Mouse (Mus musculus) lung, embryonic 16.5 days (tissue): ENCODE results near the gene Polr2h. TPM values are rescaled to one million over a fixed set of nuclear protein-coding genes. Genes with fewer than 3 reads are reported as not detected.

Source experiments
- ATAC-seq: fragments of 200-750 bp; cut with Nextera tagmentation; 2 replicates; pipeline ENCODE4 v1.8.0; 2017; ENCODE audit warnings: low read depth, mild to moderate bottlenecking, moderate library complexity
- H3K27ac ChIP-seq: fragments of 300-500 bp; sonication (generic); 2 replicates; pipeline ENCODE4 v1.5.1; 2014; ENCODE audit warnings: mild to moderate bottlenecking, control low read depth, low read length
- H3K27me3 ChIP-seq: fragments of 300-500 bp; sonication (generic); 2 replicates; pipeline ENCODE4 v1.6.1; 2014; ENCODE audit warnings: low read depth, low read length, mixed read lengths; ENCODE audit not compliant: control insufficient read depth, insufficient read depth
- H3K36me3 ChIP-seq: fragments of 300-500 bp; sonication (generic); 2 replicates; pipeline ENCODE4 v1.6.1; 2014; ENCODE audit warnings: low read length; ENCODE audit not compliant: control insufficient read depth, insufficient read depth
- H3K4me1 ChIP-seq: fragments of 300-500 bp; sonication (generic); replicated peaks from 2 replicates; pipeline ENCODE4 v1.6.1; 2014; ENCODE audit warnings: low read length, mixed read lengths; ENCODE audit not compliant: control insufficient read depth, insufficient read depth
- H3K4me2 ChIP-seq: fragments of 300-500 bp; sonication (generic); 2 replicates; pipeline ENCODE4 v1.6.1; 2014; ENCODE audit warnings: low read depth, low read length, control low read depth
- H3K4me3 ChIP-seq: fragments of 300-500 bp; sonication (generic); 2 replicates; pipeline ENCODE4 v1.5.1; 2014; ENCODE audit warnings: mild to moderate bottlenecking, low read length, control low read depth
- H3K9ac ChIP-seq: fragments of 300-500 bp; sonication (generic); 2 replicates; pipeline ENCODE4 v1.6.1; 2014; ENCODE audit warnings: low read length, control low read depth
- H3K9me3 ChIP-seq: fragments of 300-500 bp; sonication (generic); 2 replicates; pipeline ENCODE4 v1.6.1; 2016; ENCODE audit warnings: low read length; ENCODE audit not compliant: control insufficient read depth
- WGBS: fragments of 180-500 bp; shearing (Covaris S2); extraction: QIAGEN DNeasy Blood & Tissue Kit; methylation state at CpG from one replicate; pipeline ENCODE4 v1.1.7; 2014; 5-methylcytosine and 5-hydroxymethylcytosine counted together
- polyA plus RNA-seq: library from polyadenylated mRNA; unstranded; fragments of >200 nt; fragmentation: Nextera tagmentation; extraction: Ambion mirVana; gene quantifications from 2 replicates; pipeline ENCODE4 v1.2.1, GENCODE M21; 2015

Gene Polr2h
- polyA plus RNA-seq, 1 experiment from 2014 or later: 74.3 TPM

DNA sequence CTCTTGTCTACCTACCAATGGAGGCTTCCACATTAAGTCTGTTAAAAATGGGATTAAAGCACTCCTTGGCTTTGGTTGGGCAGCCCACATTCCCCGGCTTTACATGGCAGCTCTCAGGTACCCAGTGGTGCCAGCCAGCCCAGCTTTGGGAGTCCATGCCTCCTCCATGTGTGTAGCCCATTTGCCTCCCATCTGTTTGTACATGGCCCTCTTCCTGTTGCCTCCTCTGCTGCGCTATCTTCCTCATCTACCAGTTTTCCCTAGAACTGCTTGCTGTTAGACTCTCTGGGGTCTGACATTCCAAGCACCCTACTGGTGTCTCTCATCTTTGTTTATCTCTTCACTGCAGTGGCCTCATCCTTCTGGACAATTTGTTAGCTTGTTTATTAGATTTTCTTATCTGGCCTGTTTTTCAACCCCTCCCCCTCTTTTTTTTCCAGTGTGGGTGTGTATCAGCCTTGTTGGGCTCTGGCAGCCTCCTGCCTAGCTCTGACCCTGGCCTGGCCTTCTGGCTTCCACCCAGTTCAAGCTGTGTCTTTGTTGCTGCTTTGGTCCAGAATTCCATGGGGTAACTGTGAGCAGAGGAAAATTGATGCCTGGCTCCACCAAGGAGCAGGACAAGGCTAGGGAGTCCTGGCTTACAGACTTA, 10.9 kb upstream of the Polr2h start:
- no peak for ATAC-seq
- H3K36me3 ChIP-seq: peaks cover 2% of the 10 kb centered on the region
- H3K4me1 ChIP-seq: peaks cover 9% of the 10 kb centered on the region
- no peak overlapping the region for H3K27ac ChIP-seq
- no peak overlapping the region for H3K4me2 ChIP-seq
- 84% methylated on average over 2 of the region's 2 CpGs for WGBS
- H3K4me3 ChIP-seq: no peak overlapping the region
- H3K27me3 ChIP-seq: no peaks in the 10 kb centered on the region
- H3K9me3 ChIP-seq: no peaks in the 10 kb centered on the region
- H3K9ac ChIP-seq: no peak overlapping the region

DNA sequence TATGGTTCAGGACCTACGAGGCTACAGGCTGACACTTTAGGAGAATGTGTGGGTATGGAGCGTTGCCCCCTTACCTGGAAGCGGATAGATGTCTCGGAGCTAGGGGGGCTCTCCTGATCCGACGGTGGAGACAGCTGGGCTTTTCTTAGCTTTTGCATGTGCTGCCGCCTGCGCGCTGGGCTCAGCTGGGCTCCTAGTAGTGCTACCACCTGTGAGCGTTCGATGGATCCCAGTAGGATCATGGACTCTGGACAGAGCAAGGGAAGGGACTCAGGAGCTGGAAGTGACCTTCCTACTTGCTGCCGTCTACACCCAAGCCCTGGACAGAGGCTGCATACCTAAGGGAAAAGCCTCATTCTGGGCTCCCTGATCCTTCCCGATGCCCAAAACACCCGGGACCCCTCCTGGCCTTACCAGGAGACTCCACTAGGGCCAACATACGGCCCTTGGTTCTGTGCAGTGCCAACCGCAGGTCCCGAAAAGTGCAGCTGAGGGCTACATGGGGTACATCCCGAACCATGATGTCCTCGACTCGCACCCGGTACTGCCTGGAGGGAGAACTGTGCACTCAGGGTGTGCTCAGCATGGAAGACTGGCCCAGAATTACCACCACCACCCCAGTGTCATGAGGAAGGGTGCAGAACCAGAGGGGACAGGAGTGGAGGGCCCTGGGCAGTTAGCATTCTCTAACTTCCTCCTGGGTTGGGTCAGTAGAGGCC, 9.1 kb upstream of the Polr2h start:
- H3K36me3 ChIP-seq: peaks cover 2% of the 10 kb centered on the region
- WGBS: 91% methylated on average over 21 of the region's 21 CpGs

DNA sequence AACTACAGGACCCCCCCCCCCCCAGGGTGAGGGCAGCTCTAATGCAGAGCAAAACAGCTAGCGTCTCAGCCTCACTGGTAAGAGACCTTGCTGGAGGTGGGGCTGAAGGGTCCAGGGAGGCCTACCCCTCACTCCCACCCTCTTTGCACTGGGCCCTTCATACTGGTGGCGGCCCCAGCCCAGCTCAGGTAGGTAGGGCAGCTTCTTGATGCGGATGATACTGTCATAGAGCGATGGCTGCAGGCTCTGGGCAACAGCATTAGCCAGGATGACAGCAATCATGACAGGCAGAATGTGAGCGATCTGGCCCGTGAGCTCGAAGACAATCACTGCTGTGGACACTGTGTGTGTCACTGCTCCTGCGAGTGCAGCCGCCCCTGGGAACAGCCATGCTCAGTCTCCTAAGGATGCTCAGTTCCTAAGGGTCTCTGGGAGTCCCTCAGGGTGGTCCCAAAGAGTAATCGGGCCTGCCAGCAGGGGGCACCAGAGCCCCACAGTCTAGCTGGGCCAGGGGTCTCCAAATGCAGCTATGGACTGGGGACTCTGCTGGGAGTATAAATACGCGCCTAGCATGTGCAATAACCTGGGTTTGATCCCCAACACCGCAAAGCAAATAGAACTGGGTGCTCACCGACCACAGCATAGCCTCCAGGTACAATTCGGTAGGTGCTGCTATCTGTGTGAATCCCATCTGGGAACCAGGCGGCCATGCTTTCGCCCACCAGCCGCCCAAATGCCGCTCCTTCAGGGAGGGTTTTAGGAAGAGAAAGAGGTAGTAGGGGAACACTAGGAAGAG, 8.3 kb upstream of the Polr2h start:
- H3K4me2 ChIP-seq: no peak overlapping the region
- no peak overlapping the region for H3K9ac ChIP-seq
- H3K4me3 ChIP-seq: no peak overlapping the region
- H3K9me3 ChIP-seq: no peaks in the 10 kb centered on the region
- 76% methylated on average over 19 of the region's 19 CpGs for WGBS
- H3K36me3 ChIP-seq: peaks cover 2% of the 10 kb centered on the region
- H3K27ac ChIP-seq: no peak overlapping the region
- ATAC-seq: no peak
- no peaks in the 10 kb centered on the region; the same call in 1 of the 2 replicates for H3K4me1 ChIP-seq
- H3K27me3 ChIP-seq: no peaks in the 10 kb centered on the region

More for the DNA sequence above, 9.1 kb upstream of the Polr2h start:
- Histone ChIP-seq H3K4me3 (no peak overlapping the region), H3K27me3 (no peaks in the 10 kb centered on the region), H3K27ac (no peak overlapping the region), H3K9me3 (no peaks in the 10 kb centered on the region), H3K4me1 (no peaks in the 10 kb centered on the region; the same call in 1 of the 2 replicates), H3K9ac (no peak overlapping the region), H3K4me2 (no peak overlapping the region)
- ATAC-seq: no peak

DNA sequence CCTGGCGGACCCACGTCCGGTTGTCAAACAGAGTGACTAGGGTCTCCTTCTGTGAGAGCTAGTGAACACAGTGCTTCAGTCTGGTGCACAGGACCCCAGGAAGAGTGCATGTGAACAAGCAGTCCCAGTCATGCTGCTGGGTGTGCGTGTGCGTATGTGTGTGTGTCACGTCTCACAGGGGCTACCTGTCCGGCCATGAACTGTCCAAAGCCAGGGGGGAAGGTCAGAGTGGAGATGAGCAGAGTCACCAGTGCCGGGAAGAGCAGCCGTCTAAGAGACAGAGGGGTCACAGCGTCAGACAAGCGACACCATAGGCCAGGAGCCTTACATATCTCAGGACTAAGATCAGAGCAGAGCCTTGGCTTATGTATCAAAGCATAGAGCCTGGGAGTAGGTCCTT, 7.1 kb upstream of the Polr2h start:
- Histone ChIP-seq H3K9me3 (no peaks in the 10 kb centered on the region), H3K27me3 (no peaks in the 10 kb centered on the region), H3K4me1 (peaks cover 7% of the 10 kb centered on the region), H3K4me2 (no peak overlapping the region), H3K36me3 (peaks cover 2% of the 10 kb centered on the region), H3K9ac (no peak overlapping the region), H3K4me3 (no peak overlapping the region), H3K27ac (no peak overlapping the region)
- ATAC-seq: no peak
- 88% methylated on average over 11 of the region's 11 CpGs for WGBS

DNA sequence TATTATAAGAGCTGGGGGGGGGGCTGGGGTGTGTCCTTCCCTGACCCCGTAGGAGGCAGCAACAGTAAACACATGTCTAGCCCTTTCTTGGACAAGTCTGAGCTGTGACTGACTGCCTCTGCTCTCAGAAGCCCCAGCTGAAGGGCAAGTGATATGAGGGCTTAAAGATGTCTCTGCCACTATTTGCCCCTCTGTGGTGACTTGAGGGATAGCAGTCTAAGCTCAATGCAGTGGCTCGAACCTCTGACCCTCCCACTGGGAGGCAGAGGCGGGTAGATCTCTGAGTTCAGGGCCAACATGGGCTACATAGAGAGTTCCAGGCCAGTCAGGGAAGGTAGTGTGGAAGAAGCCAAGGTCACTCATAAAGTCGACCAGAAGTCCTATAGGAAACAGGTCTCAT, 6.7 kb upstream of the Polr2h start:
- Histone ChIP-seq H3K9me3 (no peaks in the 10 kb centered on the region), H3K36me3 (peaks cover 2% of the 10 kb centered on the region), H3K4me1 (peaks cover 9% of the 10 kb centered on the region), H3K4me3 (no peak overlapping the region), H3K27ac (no peak overlapping the region), H3K9ac (no peak overlapping the region), H3K27me3 (no peaks in the 10 kb centered on the region), H3K4me2 (no peak overlapping the region)
- 81% methylated on average over 4 of the region's 4 CpGs for WGBS
- ATAC-seq: no peak

DNA sequence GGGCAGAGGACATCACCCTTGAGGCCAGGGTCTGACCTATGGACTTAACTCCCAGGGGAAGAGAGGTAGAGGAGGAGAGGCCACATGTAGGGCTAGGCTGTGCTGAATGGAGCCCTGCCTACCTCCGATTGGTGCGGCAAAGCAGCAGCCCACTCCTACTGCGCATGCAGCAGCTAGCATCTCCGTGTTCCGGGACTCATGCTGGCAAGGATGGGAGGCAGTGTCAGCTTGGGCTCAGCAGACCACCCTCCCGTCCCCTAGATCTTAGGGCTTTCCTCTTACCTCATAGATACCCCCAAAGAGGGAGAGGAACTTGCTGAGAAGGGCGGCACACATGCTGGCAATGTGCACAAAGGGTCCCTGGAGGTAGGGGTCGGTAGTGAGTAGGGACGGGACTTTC, 5.3 kb upstream of the Polr2h start:
- Histone ChIP-seq H3K9ac (no peak overlapping the region), H3K36me3 (peaks cover 2% of the 10 kb centered on the region), H3K4me3 (no peak overlapping the region), H3K4me2 (no peak overlapping the region), H3K27ac (no peak overlapping the region), H3K9me3 (no peaks in the 10 kb centered on the region), H3K27me3 (no peaks in the 10 kb centered on the region), H3K4me1 (peaks cover 15% of the 10 kb centered on the region)
- no peak for ATAC-seq
- WGBS: 84% methylated on average over 9 of the region's 9 CpGs

DNA sequence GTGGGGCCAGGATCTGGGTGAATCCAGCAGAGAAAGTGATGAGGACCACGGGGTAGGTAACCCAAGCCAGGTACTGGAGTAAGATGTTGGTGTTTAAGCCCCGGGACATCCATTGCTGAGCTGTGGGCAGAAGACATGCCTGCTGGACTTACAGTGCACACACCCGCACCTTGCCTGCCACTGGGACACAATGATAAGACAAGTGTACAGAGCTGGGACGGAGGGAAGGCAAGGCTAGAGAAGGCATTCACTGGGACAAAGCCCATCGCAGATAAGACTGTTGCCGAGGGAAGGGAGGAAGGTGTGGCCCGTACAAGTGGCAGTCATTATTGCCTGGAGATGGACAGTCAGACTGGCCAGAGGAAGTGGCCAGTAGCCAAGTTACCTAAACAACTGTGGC, 4.6 kb upstream of the Polr2h start:
- H3K27ac ChIP-seq: no peak overlapping the region
- no peak overlapping the region for H3K4me2 ChIP-seq
- WGBS: 77% methylated on average over 7 of the region's 7 CpGs
- no peaks in the 10 kb centered on the region for H3K27me3 ChIP-seq
- no peak overlapping the region for H3K9ac ChIP-seq
- no peaks in the 10 kb centered on the region for H3K9me3 ChIP-seq
- H3K36me3 ChIP-seq: peaks cover 2% of the 10 kb centered on the region
- no peak overlapping the region for H3K4me3 ChIP-seq
- no peak for ATAC-seq
- H3K4me1 ChIP-seq: peaks cover 15% of the 10 kb centered on the region

DNA sequence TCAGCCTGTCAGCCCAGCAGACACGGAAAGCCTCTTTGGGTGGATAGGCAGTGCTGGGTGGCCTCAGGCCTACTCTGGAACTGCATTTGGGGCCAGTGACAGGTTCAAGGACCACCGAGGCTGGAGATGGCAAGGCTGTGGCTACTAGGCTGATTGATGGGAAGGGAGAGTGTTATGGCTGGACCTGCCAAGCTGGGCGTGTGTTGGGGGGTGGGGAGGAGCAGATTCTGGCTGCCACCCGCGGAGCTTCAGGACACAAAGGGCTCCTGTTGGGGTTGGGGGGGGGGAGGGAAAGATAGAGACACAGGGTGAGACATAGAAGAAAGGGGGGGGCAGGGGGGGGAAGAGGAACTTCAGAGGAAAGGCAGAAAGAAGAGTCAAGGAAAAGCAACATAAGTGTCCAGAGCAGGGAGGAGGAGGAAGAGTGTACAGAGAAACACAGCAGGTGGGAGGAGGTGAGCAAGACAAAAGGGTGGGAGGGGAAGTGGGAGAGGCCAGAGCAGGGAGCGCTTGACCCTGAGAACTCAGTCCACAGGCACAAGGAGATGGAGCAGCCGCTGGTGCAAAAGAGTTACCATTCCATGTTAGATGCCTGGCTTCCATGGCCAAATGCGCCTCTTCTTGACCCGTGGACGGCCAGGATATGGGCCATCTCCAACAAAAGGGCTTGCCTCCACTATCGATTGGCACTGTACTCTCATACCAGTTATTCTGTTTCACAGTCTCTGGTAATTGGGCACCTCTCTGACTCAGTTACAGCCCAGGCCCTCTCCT, 3.0 kb upstream of the Polr2h start:
- Histone ChIP-seq H3K27me3 (no peaks in the 10 kb centered on the region), H3K4me2 (peak overlapping the region; percentile 16), H3K36me3 (peaks cover 2% of the 10 kb centered on the region), H3K4me1 (peaks cover 20% of the 10 kb centered on the region), H3K4me3 (no peak overlapping the region), H3K9me3 (no peaks in the 10 kb centered on the region), H3K9ac (no peak overlapping the region), H3K27ac (no peak overlapping the region)
- no peak for ATAC-seq
- WGBS: 44% methylated on average over 11 of the region's 11 CpGs
